Mouse (Mus musculus) heart, adult 2 months (tissue): ENCODE results near the gene Pde6h. TPM values are rescaled to one million over a fixed set of nuclear protein-coding genes. Genes with fewer than 3 reads are reported as not detected.

Experiments
- DNase-seq, 2 experiments: peaks; one replicate each; pipeline ENCODE4 v3.0.0; 2021
- H3K27ac ChIP-seq: fragments of 200-600 bp; 2 replicates; pipeline ENCODE4 v1.8.1; 2022
- H3K27me3 ChIP-seq: fragments of 200-500 bp; 2 replicates; pipeline ENCODE4 v1.6.1; 2012; ENCODE audit warnings: mild to moderate bottlenecking, low read length, inconsistent platforms, mixed read lengths; ENCODE audit not compliant: control insufficient read depth, insufficient read depth
- H3K36me3 ChIP-seq: fragments of 200-500 bp; 2 replicates; pipeline ENCODE4 v1.6.1; 2012; ENCODE audit warnings: low read length, inconsistent platforms; ENCODE audit not compliant: control insufficient read depth, insufficient read depth
- H3K4me1 ChIP-seq: fragments of 200-500 bp; 2 replicates; pipeline ENCODE4 v1.6.1; 2011; ENCODE audit warnings: low read length; ENCODE audit not compliant: control insufficient read depth, insufficient read depth
- H3K4me3 ChIP-seq: fragments of 200-600 bp; 2 replicates; pipeline ENCODE4 v1.8.1; 2022
- H3K79me2 ChIP-seq: fragments of 200-500 bp; replicated peaks from 2 replicates; pipeline ENCODE4 v1.6.1; 2012; ENCODE audit warnings: mild to moderate bottlenecking, inconsistent platforms, low read length, moderate library complexity, mixed read lengths; ENCODE audit not compliant: control insufficient read depth, insufficient read depth
- H3K9ac ChIP-seq: fragments of 200-500 bp; 2 replicates; pipeline ENCODE4 v1.6.1; 2012; ENCODE audit warnings: low read depth, mild to moderate bottlenecking, control low read depth, inconsistent platforms, low read length, mixed read lengths
- CTCF ChIP-seq: fragments of 200-600 bp; IDR thresholded peaks from 2 replicates; pipeline ENCODE4 v1.8.1; 2022; ENCODE audit warnings: antibody characterized with exemption, mild to moderate bottlenecking, moderate library complexity
- EP300 ChIP-seq: fragments of 200-500 bp; IDR thresholded peaks from 2 replicates; pipeline ENCODE4 v1.6.1; 2011; ENCODE audit warnings: low read depth, low read length, control low read depth; ENCODE audit not compliant: insufficient read depth
- POLR2A ChIP-seq: fragments of 200-500 bp; IDR thresholded peaks from 2 replicates; pipeline ENCODE4 v1.6.1; 2011; ENCODE audit warnings: mild to moderate bottlenecking, low read depth, low read length, control low read depth; ENCODE audit not compliant: insufficient read depth
- WGBS: fragments of 180-500 bp; shearing (Covaris S2); methylation state at CpG from one replicate; pipeline ENCODE4 v1.1.7; 2018; 5-methylcytosine and 5-hydroxymethylcytosine counted together
- intact Hi-C: fragments of 180-260 bp; cut with DNase I; formaldehyde crosslinking; loops from one replicate; pipeline ENCODE4 v1.15.1; 2025
- polyA plus RNA-seq: library from polyadenylated mRNA; depleted of rRNA; stranded (reverse); fragments of >200 nt; gene quantifications from 2 replicates; pipeline ENCODE4 v1.2.3, GENCODE M21; 2012
- total RNA-seq, 2 experiments: library from RNA; stranded (reverse); gene quantifications; 2 replicates each; pipeline ENCODE4 v1.2.3; 2021

Pde6h gene
- total and polyA plus RNA-seq, 3 experiments = 0.04 to 0.30 TPM; not detected in 1

DNA sequence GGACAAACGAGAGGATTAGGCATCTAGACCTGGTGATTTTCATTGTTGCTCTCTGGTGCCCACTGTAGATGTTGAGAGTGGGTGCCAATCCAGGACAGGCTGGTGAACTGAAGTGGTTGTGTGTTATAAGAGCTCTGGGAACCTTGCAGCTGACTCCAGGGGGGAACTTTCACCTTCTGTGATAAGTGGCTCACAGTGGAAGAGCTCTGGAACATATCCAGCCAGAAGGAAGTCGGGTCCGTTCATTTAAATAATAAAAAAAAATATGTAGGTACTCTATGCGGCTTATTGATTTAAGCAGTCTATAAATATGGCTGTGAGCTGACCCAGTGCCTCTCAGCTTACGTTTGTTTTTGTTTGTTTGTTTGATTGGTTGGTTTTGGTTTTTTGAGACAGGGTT is 1.6 kb upstream of the Pde6h start, which contains the start of gene Erp27:
Gene Erp27 (minus strand): TSS at position 101 of the 400 bp plus-strand sequence.
- no peaks in the 10 kb centered on the region for H3K27me3 ChIP-seq
- 44% methylated on average over 5 of the region's 5 CpGs for WGBS
- H3K36me3 ChIP-seq = no peaks in the 10 kb centered on the region
- no peak within 1 kb of the TSS for H3K4me3 ChIP-seq
- H3K9ac ChIP-seq = no peak within 1 kb of the TSS
- no peak for DNase-seq
- H3K79me2 ChIP-seq = no peaks in the 10 kb centered on the region
- intact Hi-C loops = loop anchor here (5.0 kb wide), 1 partner anchor 45 kb away; no protein-coding TSS in a partner anchor
- peaks cover 5% of the 10 kb centered on the region for H3K4me1 ChIP-seq
- TF ChIP-seq CTCF (no peak), POLR2A (no peak), EP300 (no peak)
- no peak within 1 kb of the TSS for H3K27ac ChIP-seq

DNA sequence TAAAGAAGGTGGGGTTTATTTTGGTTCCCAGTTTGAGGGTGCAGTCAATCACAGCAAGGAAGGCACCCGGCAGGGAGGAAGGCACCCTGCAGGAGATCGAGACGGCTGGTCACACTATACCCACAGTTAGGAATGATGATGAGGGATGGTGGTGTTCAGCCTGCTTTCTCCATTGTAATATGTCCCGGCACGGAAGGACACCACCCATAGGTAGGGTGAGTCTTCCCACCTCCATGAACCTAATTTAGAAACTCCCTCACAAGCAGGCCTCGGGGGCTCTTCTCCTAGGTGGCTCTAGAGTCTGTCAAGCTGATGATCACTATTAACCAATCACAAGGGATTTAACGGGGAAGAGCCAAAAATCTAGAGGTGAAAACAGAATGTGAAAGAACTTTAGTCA is 761 bp upstream of the Pde6h start:
- no peaks in the 10 kb centered on the region for H3K36me3 ChIP-seq
- H3K79me2 ChIP-seq = no peaks in the 10 kb centered on the region
- 88% methylated on average over 7 of the region's 7 CpGs for WGBS
- intact Hi-C loops = loop anchor here (5.0 kb wide), 1 partner anchor 44 kb away; no protein-coding TSS in a partner anchor
- H3K27me3 ChIP-seq = no peaks in the 10 kb centered on the region
- TF ChIP-seq POLR2A (no peak), EP300 (no peak), CTCF (no peak)
- H3K4me1 ChIP-seq = peaks cover 5% of the 10 kb centered on the region
- no peak overlapping the region for H3K27ac ChIP-seq
- H3K4me3 ChIP-seq = no peak overlapping the region
- no peak for DNase-seq
- H3K9ac ChIP-seq = no peak overlapping the region

DNA sequence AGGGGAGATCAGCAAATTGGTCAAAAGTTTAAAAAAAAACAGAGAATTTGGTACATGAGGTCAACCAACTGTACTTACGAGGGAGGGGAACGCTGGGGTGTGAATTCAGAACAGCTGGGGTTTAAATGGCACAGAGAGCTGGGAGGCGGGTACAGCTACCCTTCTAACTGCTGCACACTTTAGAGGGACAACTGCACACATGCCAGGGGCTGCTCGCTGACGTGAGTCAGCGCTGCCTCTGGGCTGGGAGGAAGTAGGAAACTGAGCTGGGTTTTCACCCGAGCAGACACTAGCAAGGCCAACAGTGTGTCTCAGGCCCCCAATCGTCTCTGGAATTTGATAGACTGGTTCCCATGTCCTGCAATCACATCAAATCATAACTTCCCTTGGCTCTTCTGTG is 1.4 kb downstream of the Pde6h start:
- no peaks in the 10 kb centered on the region for H3K79me2 ChIP-seq
- 57% methylated on average over 8 of the region's 8 CpGs for WGBS
- H3K4me1 ChIP-seq = peaks cover 5% of the 10 kb centered on the region
- no peak overlapping the region for H3K9ac ChIP-seq
- no peak overlapping the region for H3K4me3 ChIP-seq
- H3K27ac ChIP-seq = no peak overlapping the region
- intact Hi-C loops = no loop called here
- TF ChIP-seq CTCF (no peak), POLR2A (no peak), EP300 (no peak)
- H3K36me3 ChIP-seq = no peaks in the 10 kb centered on the region
- DNase-seq = no peak
- H3K27me3 ChIP-seq = no peaks in the 10 kb centered on the region

DNA sequence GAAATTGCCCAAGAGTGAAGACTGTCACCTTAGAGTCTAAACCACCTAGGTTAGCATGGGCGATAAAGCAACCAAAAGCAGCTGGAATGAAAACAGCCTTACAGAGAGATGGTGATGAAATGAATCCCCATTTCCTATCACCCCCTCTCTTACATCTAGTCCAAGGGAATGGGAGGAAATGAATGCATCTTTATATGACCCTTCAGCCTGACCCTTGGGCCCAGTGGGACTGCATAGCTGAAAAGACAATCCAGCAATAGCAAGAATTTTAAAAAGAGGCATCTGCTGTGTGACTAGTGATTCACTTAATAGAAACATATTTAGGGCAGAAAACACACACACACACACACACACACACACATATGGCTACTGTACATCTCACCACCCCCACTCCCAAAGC is 4.0 kb downstream of the Pde6h start:
- no peak for DNase-seq
- Histone ChIP-seq H3K27me3 (no peaks in the 10 kb centered on the region), H3K79me2 (no peaks in the 10 kb centered on the region), H3K9ac (no peak overlapping the region), H3K27ac (no peak overlapping the region), H3K36me3 (peaks cover 5% of the 10 kb centered on the region), H3K4me3 (no peak overlapping the region), H3K4me1 (peaks cover 4% of the 10 kb centered on the region)
- no peak for TF ChIP-seq EP300
- no peak for TF ChIP-seq POLR2A
- TF ChIP-seq CTCF = no peak
- 72% methylated on average over 1 of the region's 1 CpGs for WGBS
- intact Hi-C loops = no loop called here

DNA sequence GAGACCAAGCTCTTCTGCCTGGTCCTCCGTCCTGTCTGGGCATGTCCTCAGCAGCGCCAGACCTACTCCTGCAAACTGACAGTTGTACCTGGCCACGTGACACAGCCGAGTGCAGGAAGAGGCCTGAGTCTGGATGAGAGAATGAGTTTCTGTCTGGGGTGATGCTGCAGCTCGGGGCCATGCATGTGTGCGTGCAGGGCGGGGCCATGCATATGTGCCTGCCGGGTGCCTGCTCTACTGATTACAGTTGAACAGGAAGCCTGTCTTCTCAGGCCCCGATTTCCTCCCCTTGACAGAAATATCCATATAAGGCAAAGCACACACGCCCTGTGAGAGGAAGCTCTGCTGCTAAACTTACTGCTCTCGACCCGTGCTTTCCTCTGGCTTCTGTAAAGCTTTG is 7.0 kb downstream of the Pde6h start:
- TF ChIP-seq POLR2A (0 out of 2 replicates have a peak, but pooled peaks have one; percentile 28), EP300 (0 out of 2 replicates have a peak, but pooled peaks have one; percentile 37), CTCF (no peak)
- intact Hi-C loops = no loop called here
- Histone ChIP-seq H3K36me3 (peaks cover 5% of the 10 kb centered on the region), H3K27ac (peak overlapping the region; percentile 68), H3K79me2 (no peaks in the 10 kb centered on the region), H3K27me3 (no peaks in the 10 kb centered on the region), H3K4me3 (0 out of 2 replicates have a peak overlapping the region, but pooled peaks have one; percentile 15), H3K4me1 (peaks cover 4% of the 10 kb centered on the region), H3K9ac (peak overlapping the region; percentile 14)
- WGBS = 8% methylated on average over 12 of the region's 12 CpGs
- DNase-seq = peak; percentile 60 to 76

DNA sequence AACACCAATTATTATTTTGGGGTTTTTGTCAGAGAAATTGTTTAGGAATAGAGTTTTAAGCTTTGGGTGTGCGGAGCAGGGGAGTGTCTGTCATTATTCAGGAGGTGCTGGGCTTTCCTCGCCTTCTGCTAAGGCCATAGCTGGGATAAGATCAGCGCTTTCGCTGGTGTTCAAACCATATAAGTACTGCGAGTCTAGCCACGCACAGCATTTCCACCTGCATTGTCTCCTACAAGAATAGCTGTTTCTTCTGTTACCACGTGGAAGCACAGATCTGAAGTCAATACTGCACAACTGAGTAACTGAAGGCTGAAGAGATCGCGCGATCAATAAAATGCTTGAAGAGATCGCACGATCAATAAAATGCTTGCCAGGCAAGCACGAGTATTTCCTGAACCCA is 7.6 kb downstream of the Pde6h start:
- TF ChIP-seq CTCF = no peak
- no peak for TF ChIP-seq POLR2A
- no peak for TF ChIP-seq EP300
- peaks cover 5% of the 10 kb centered on the region for H3K36me3 ChIP-seq
- H3K9ac ChIP-seq = no peak overlapping the region
- WGBS = 77% methylated on average over 13 of the region's 13 CpGs
- H3K4me1 ChIP-seq = peaks cover 4% of the 10 kb centered on the region
- no peak for DNase-seq
- H3K79me2 ChIP-seq = no peaks in the 10 kb centered on the region
- H3K4me3 ChIP-seq = no peak overlapping the region
- intact Hi-C loops = no loop called here
- H3K27ac ChIP-seq = peak overlapping the region; percentile 68
- no peaks in the 10 kb centered on the region for H3K27me3 ChIP-seq
